Mouse (Mus musculus) forebrain, embryonic 13.5 days (tissue): ENCODE data around the gene Lrp5. TPM values are rescaled to one million over a fixed set of nuclear protein-coding genes. Genes with fewer than 3 reads are reported as not detected.
A peak's percentile ranks its signal among the peaks of the same experiment; 100 is the strongest.

Experiments
- ATAC-seq: fragments of 200-750 bp; cut with Nextera tagmentation; 2 replicates; pipeline ENCODE4 v1.8.0; 2017
- H3K27ac ChIP-seq: fragments of 300-500 bp; sonication (generic); 2 replicates; pipeline ENCODE4 v1.5.1; 2015; ENCODE audit warnings: inconsistent platforms, mild to moderate bottlenecking, moderate library complexity
- H3K27me3 ChIP-seq: fragments of 300-500 bp; sonication (generic); 2 replicates; pipeline ENCODE4 v1.6.1; 2015; ENCODE audit warnings: mild to moderate bottlenecking, inconsistent platforms
- H3K36me3 ChIP-seq: fragments of 300-500 bp; sonication (generic); 2 replicates; pipeline ENCODE4 v1.6.1; 2015; ENCODE audit warnings: mild to moderate bottlenecking, inconsistent platforms; ENCODE audit not compliant: poor library complexity, severe bottlenecking
- H3K4me1 ChIP-seq: fragments of 300-500 bp; sonication (generic); 2 replicates; pipeline ENCODE4 v1.6.1; 2015; ENCODE audit warnings: inconsistent platforms
- H3K4me2 ChIP-seq: fragments of 300-500 bp; sonication (generic); 2 replicates; pipeline ENCODE4 v1.6.1; 2015; ENCODE audit warnings: inconsistent platforms, mild to moderate bottlenecking, moderate library complexity
- H3K4me3 ChIP-seq: fragments of 300-500 bp; sonication (generic); 2 replicates; pipeline ENCODE4 v1.5.1; 2015; ENCODE audit warnings: mild to moderate bottlenecking, inconsistent platforms
- H3K9ac ChIP-seq: fragments of 300-500 bp; sonication (generic); 2 replicates; pipeline ENCODE4 v1.6.1; 2015; ENCODE audit warnings: mild to moderate bottlenecking, inconsistent platforms
- H3K9me3 ChIP-seq: fragments of 300-500 bp; sonication (generic); replicated peaks from 2 replicates; pipeline ENCODE4 v1.6.1; 2016; ENCODE audit warnings: inconsistent platforms
- WGBS: fragments of 180-500 bp; shearing (Covaris S2); methylation state at CpG from one replicate; pipeline ENCODE4 v1.1.7; 2015; 5-methylcytosine and 5-hydroxymethylcytosine counted together
- polyA plus RNA-seq: library from polyadenylated mRNA; unstranded; fragments of >200 nt; fragmentation: Nextera tagmentation; extraction: Ambion mirVana; gene quantifications from 2 replicates; pipeline ENCODE4 v1.2.1, GENCODE M21; 2015

The Lrp5 gene
- polyA plus RNA-seq: 2.0 and 2.2 TPM in 2 replicates

DNA sequence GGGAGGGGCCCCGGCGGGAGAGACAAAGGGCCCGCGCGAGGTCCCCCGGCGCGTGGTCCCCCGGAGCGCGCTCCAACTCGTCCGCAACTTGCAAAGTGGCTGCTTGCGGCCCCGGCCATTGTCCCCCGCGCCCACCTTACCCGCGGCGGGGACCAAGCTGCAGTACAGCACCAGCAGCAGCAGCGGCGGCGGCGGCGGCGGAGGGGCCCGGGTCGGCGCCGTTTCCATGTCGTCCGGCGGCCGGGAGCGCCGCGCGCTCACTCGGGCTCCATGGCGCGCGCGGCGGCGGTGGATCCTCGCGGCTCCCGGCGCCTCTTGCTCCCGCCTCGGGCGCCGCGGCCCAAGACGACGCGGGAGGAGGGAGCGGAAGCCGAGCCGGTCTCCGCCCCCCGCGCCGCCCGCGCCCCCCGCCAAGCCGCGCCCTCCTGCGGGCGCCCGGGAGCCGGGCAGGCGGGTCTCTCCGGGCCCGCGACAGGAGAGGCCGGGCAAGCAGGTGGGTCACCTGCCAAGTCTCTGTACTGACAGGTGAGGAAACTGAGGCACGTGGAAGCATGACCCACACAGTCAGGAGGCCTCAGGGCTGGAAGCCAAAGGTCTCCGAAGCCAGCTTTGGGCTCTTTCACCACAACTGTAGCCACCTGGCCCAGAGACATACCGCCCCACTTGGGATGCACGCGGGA is at the start of gene Lrp5:
Lrp5 (minus strand) TSS at position 350 of the 680 bp plus-strand sequence.
- H3K9me3 ChIP-seq: no peaks in the 10 kb centered on the region
- H3K4me2 ChIP-seq: peak within 1 kb of the TSS; percentile 98
- peak within 1 kb of the TSS; percentile 87 for H3K9ac ChIP-seq
- H3K4me3 ChIP-seq: peak within 1 kb of the TSS; percentile 89
- peak; percentile 71 for ATAC-seq
- H3K27ac ChIP-seq: no peak within 1 kb of the TSS
- H3K27me3 ChIP-seq: peaks cover 8% of the 10 kb centered on the region
- no peaks in the 10 kb centered on the region for H3K36me3 ChIP-seq
- peaks cover 38% of the 10 kb centered on the region for H3K4me1 ChIP-seq
- WGBS: under 1% methylated on average over 71 of the region's 83 CpGs

DNA sequence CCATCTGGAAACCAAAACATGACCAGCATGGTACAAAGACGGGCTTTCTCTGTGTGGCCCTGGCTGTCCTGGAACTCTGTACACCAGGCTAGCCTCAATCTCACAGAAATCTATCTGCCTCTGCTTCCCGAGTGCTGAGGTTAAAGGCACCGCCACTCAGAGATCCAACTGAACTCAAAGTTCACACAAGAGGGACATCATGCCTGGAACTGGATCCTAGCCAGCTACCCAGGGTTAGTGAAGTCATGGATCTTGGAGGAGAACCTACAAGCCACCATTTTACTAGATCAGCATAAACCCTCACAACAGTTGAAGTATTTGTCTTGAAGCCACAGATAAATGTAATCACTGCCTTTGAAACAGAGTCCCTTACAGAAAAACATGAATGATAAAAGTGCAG is 49.6 kb upstream of the Lrp5 start:
- no peak for ATAC-seq
- WGBS: 90% methylated on average over 3 of the region's 3 CpGs
- H3K9ac ChIP-seq: no peak overlapping the region
- no peak overlapping the region for H3K4me3 ChIP-seq
- H3K27ac ChIP-seq: no peak overlapping the region
- no peaks in the 10 kb centered on the region for H3K9me3 ChIP-seq
- no peaks in the 10 kb centered on the region for H3K36me3 ChIP-seq
- H3K27me3 ChIP-seq: no peaks in the 10 kb centered on the region
- H3K4me1 ChIP-seq: no peaks in the 10 kb centered on the region
- no peak overlapping the region for H3K4me2 ChIP-seq

DNA sequence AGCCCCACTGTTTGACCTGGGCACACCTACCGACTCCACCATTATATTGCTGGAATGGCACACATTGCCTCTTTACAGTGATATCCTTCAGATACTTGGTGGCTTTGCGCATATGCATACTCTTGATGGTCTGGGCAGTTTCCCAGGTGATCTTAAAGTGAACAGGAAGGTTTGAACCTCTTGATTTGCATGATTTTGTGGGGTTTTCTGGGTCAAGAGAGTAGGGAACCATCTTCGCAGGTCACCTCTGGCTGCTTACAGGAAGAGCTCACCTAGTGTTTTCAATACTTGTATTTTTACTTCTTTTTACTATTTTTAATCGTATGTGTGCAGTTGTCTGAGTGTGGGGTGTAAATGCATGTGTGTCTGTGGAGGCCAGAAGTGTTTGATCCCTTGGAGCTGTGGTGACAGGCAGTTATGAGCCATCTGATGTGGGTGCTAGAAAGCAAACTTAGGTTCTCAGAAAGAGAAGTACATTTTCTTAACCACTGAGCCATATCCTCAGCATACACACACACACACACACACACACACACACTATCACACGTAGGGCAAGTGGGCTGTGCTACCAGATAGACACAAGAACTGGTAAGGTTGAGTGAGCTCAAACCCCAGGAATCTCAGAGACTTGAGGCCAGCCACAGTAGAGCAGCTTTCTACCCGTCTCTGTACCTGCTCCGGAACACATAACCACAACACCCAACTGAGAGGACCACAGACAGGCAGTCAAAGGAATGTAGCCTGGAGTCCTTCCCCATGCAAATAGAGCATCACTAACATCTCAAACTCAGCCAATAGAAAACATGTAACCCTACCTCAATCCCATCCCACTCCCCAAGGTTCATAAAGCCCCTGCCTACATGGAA is 44.6 kb upstream of the Lrp5 start:
- H3K4me2 ChIP-seq: no peak overlapping the region
- H3K27ac ChIP-seq: no peak overlapping the region
- H3K4me3 ChIP-seq: no peak overlapping the region
- no peaks in the 10 kb centered on the region for H3K4me1 ChIP-seq
- no peaks in the 10 kb centered on the region for H3K36me3 ChIP-seq
- H3K9ac ChIP-seq: no peak overlapping the region
- ATAC-seq: no peak
- no peaks in the 10 kb centered on the region for H3K9me3 ChIP-seq
- WGBS: 83% methylated on average over 7 of the region's 7 CpGs
- no peaks in the 10 kb centered on the region for H3K27me3 ChIP-seq

DNA sequence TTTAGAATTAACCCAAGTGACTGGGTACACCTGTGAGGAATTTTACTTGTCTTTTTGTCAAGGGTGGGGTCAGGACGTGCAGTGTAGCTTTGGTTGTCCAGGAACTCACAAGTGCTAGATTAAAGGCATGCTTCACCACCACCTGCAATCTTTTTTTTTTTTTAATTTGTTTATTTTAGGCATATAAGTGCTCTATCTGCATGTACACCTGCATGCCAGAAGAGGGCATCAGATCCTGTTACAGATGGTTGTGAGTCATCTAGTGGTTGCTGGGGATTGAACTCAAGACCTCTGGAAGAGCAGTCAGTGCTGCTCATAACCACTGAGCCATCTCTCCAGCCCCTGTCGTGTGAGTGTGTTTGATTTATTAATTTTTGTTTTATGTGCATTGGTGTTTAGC is 42.5 kb upstream of the Lrp5 start:
- no peak overlapping the region for H3K4me3 ChIP-seq
- no peaks in the 10 kb centered on the region for H3K27me3 ChIP-seq
- H3K9ac ChIP-seq: no peak overlapping the region
- 0 out of 2 replicates have a peak, but pooled peaks cover 1% of the 10 kb centered on the region for H3K9me3 ChIP-seq
- WGBS: 76% methylated on average over 2 of the region's 2 CpGs
- H3K4me1 ChIP-seq: no peaks in the 10 kb centered on the region
- ATAC-seq: no peak
- no peak overlapping the region for H3K27ac ChIP-seq
- H3K36me3 ChIP-seq: no peaks in the 10 kb centered on the region
- no peak overlapping the region for H3K4me2 ChIP-seq

DNA sequence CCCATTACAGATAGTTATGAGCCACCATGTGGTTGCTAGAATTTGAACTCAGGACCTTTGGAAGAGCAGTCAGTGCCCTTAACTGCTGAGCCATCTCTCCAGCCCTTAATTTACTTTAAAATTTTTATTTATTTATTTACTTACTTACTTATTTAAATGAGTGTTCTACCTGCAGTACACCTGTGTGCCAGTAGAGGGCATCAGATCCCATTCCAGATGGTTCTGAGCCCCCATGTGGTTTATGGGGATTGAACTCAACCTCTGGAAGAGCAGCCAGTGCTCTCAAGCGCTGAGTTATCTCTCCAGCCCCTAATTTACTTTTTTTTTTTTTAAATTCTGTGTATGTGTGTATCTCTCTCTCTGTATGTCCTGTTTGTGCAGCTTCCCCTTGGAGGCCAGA is 38.4 kb upstream of the Lrp5 start:
- Histone ChIP-seq H3K4me1 (0 out of 2 replicates have a peak, but pooled peaks cover 3% of the 10 kb centered on the region), H3K4me3 (no peak overlapping the region), H3K36me3 (no peaks in the 10 kb centered on the region), H3K9me3 (0 out of 2 replicates have a peak, but pooled peaks cover 6% of the 10 kb centered on the region), H3K27ac (no peak overlapping the region), H3K9ac (no peak overlapping the region), H3K27me3 (no peaks in the 10 kb centered on the region), H3K4me2 (no peak overlapping the region)
- 38% methylated on average over 1 of the region's 1 CpGs for WGBS
- ATAC-seq: no peak

DNA sequence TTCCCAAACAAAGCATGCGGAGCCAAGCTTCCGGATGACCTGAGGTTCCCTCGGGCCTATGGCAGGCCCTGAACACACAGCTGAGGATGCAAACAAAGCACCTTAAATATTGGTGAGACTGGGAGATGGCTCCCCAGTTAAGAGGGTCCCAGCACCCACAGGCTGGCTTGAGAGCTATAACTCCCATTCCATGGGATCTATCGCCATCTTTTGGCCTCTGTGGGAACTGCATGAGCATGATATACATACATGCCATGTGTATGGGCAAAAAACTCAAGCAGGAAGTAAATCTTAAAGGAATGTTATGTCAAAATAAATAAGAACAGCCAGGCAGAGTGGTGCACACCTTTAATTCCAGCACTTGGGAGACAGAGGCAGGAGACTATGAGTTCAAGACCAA is 37.5 kb upstream of the Lrp5 start:
- no peak for ATAC-seq
- H3K27ac ChIP-seq: no peak overlapping the region
- H3K4me2 ChIP-seq: no peak overlapping the region
- H3K9ac ChIP-seq: no peak overlapping the region
- peaks cover 11% of the 10 kb centered on the region for H3K4me1 ChIP-seq
- no peaks in the 10 kb centered on the region for H3K27me3 ChIP-seq
- no peaks in the 10 kb centered on the region for H3K36me3 ChIP-seq
- WGBS: 76% methylated on average over 4 of the region's 4 CpGs
- 0 out of 2 replicates have a peak, but pooled peaks cover 6% of the 10 kb centered on the region for H3K9me3 ChIP-seq
- H3K4me3 ChIP-seq: no peak overlapping the region

DNA sequence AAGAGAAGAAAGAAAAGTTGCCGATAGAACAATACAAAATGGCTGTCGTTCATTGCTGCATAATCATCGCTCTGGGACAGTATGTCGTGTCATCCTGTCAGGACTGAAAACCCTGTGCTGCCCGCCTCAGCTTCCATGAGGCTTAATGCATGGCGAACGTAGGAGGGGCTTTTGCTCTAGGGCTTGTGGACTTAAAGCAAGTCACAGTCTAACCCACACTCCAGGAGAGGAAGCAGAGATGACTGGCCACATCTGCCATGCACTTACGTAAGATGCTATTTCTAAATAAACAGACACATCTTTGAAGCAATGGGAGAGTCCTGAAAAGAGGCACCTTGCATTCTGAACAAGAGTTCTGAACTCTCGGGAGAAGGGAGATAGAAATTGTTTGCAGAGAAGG is 36.8 kb upstream of the Lrp5 start:
- H3K27ac ChIP-seq: no peak overlapping the region
- peaks cover 13% of the 10 kb centered on the region for H3K4me1 ChIP-seq
- H3K4me2 ChIP-seq: no peak overlapping the region
- no peak overlapping the region for H3K9ac ChIP-seq
- no peaks in the 10 kb centered on the region for H3K27me3 ChIP-seq
- WGBS: 94% methylated on average over 9 of the region's 9 CpGs
- no peak for ATAC-seq
- no peak overlapping the region for H3K4me3 ChIP-seq
- H3K9me3 ChIP-seq: 0 out of 2 replicates have a peak, but pooled peaks cover 6% of the 10 kb centered on the region
- H3K36me3 ChIP-seq: peaks cover 3% of the 10 kb centered on the region; the same call in 1 of the 2 replicates

DNA sequence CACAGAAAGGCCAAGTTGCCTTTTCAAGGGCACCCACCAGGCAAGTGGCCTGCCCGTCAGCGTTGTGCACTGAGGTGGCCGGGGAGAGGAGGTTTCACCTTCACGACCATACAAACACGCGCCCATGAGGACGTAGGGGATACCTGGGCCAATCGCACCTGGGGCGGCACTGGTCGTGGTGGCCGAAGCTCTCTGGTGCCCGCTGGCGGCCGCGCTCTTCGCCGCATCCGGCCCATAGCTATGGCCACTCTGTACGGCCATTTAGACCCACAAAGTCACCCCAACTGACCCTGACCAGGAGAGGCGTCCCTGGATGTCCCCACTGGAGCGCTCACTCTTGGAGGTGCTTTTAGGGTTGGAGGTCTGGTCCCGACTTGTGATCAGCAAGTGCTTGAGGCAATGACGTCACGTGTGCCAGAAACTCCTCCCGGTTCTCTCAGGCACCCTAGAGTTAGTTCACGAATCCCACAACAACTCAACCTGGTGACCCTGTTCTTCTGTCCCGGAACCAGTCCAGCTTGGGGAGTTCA is 33.1 kb upstream of the Lrp5 start:
- H3K4me3 ChIP-seq: peak overlapping the region; percentile 35
- ATAC-seq: peak; percentile 68
- H3K27ac ChIP-seq: no peak overlapping the region
- 1% methylated on average over 27 of the region's 27 CpGs for WGBS
- no peaks in the 10 kb centered on the region for H3K27me3 ChIP-seq
- peak overlapping the region; percentile 54 for H3K9ac ChIP-seq
- 0 out of 2 replicates have a peak, but pooled peaks cover 6% of the 10 kb centered on the region for H3K9me3 ChIP-seq
- H3K36me3 ChIP-seq: peaks cover 40% of the 10 kb centered on the region
- peaks cover 13% of the 10 kb centered on the region for H3K4me1 ChIP-seq
- H3K4me2 ChIP-seq: peak overlapping the region; percentile 73

DNA sequence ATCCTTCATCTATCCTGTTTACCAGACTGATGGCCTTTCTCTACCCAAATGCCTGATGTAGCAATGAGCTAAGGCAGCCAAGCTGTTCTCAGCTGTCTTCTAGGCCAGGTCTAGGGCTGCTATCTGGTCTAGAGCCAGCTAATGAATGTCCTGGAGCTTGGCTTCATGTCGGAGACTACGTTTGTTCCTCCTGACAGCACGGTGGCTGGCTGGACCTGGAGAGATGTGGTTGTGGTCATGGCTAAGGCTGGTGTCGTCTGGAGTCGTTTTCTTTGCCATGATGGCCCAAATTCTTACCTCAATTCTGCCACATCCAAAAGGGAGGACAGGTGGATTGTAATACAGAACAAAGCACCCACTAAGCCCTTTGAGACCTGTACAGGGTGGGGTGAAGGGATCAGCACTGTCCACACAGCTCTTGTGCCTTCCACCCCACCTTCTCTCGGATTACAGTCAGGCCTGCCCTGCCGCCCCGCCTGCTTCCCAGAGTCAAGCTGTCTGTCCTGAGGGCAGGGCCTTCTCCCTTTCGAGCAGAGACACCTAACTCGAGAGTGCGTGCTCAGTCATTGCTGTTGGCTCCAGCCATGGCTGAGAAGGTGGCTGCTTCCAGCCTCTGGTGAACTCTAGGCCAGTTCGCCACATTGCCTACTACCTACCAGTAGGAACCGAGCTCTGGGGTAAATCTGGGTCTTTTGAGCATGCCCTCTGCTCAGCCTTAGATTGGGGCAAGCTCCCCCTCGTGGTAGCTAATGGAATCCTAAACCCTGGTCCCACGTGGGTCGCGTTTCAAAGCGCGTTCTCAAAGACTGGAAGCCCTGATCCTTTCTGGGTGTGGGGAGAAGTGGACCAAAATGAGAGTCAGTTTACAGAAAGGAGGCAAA is 32.4 kb upstream of the Lrp5 start:
- peak overlapping the region; percentile 54 for H3K9ac ChIP-seq
- H3K36me3 ChIP-seq: peaks cover 44% of the 10 kb centered on the region
- 42% methylated on average over 19 of the region's 19 CpGs for WGBS

DNA sequence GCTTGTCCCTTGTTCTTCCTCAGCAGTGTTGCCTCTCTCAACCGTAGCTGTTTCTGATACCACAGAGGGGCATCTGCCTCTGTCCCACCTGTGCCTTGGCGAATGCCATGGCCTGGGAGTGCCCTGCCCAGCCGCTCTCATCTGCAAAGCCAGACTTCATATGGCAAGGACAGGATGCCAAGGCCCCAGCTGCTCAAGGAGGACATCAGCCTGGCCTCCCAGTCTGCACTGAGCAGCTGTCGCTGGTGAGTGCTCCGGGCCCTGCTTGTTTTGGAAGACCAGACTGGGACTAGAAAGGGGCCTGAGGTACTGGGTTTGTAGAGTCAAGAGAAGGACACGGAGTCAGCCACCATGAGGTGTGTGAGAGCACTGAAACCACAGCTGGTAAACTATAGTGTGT is 28.0 kb upstream of the Lrp5 start:
- Histone ChIP-seq H3K27me3 (no peaks in the 10 kb centered on the region), H3K9ac (no peak overlapping the region), H3K4me1 (peaks cover 14% of the 10 kb centered on the region), H3K36me3 (peaks cover 51% of the 10 kb centered on the region), H3K9me3 (no peaks in the 10 kb centered on the region), H3K4me2 (no peak overlapping the region), H3K4me3 (no peak overlapping the region), H3K27ac (no peak overlapping the region)
- no peak for ATAC-seq
- 95% methylated on average over 6 of the region's 6 CpGs for WGBS

More for the DNA sequence above, 32.4 kb upstream of the Lrp5 start:
- Histone ChIP-seq H3K4me2 (peak overlapping the region; percentile 73), H3K27ac (no peak overlapping the region), H3K27me3 (no peaks in the 10 kb centered on the region), H3K4me1 (peaks cover 13% of the 10 kb centered on the region), H3K9me3 (0 out of 2 replicates have a peak, but pooled peaks cover 3% of the 10 kb centered on the region), H3K4me3 (peak overlapping the region; percentile 35)
- peak; percentile 83 for ATAC-seq

DNA sequence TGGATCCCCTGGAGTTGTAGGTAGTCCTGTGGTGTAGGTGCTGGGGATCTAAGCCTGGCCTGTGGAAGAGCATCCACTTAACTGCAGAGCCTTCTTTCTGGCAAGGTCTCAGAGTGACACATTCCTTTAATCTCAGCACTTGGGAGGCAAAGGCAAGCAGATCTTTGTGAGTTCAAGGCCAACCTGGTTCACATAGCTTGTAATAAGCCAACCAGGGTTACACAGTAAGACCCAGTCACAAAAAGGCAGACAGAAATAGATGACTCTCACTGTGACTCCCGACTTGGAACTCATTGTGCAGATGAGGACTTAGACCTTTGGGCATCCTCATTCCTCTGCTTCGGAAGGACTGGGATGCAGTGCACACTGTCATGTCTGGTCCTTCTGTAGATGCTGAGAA is 24.1 kb upstream of the Lrp5 start:
- H3K4me2 ChIP-seq: no peak overlapping the region
- no peak overlapping the region for H3K4me3 ChIP-seq
- ATAC-seq: no peak
- H3K27ac ChIP-seq: no peak overlapping the region
- WGBS: 94% methylated on average over 2 of the region's 2 CpGs
- peaks cover 21% of the 10 kb centered on the region for H3K4me1 ChIP-seq
- peaks cover 21% of the 10 kb centered on the region for H3K36me3 ChIP-seq
- H3K9me3 ChIP-seq: no peaks in the 10 kb centered on the region
- H3K9ac ChIP-seq: no peak overlapping the region
- no peaks in the 10 kb centered on the region for H3K27me3 ChIP-seq
